Mouse (Mus musculus) fibroblast of lung, adult 2 months (primary cell): ENCODE measurements around the gene Unkl.
A peak's percentile ranks its signal among the peaks of the same experiment; 100 is the strongest.

Experiments
- DNase-seq: peaks from one replicate; pipeline ENCODE4 v3.0.0-alpha.2; 2011; ENCODE audit warnings: low read depth

Unkl gene

GRCm38 (mm10) chr17:25188150-25189031 is at the start of gene Unkl:
TSS of gene Unkl (plus strand) at chr17:25188397.
- DNase-seq: no peak

- no peak for DNase-seq
Measured at GRCm38 (mm10) chr17:25138803-25139202, 49.4 kb upstream of the Unkl start.

GRCm38 (mm10) chr17:25139960-25140359 is 48.2 kb upstream of the Unkl start:
- no peak for DNase-seq

GRCm38 (mm10) chr17:25162161-25162560 is 26.0 kb upstream of the Unkl start, which contains the start of gene Ccdc154:
TSS of gene Ccdc154 (plus strand) at chr17:25162461.
- DNase-seq: no peak

GRCm38 (mm10) chr17:25163387-25163786 is 24.8 kb upstream of the Unkl start:
- DNase-seq: no peak

GRCm38 (mm10) chr17:25164770-25165169 is 23.4 kb upstream of the Unkl start:
- DNase-seq: no peak

DNA sequence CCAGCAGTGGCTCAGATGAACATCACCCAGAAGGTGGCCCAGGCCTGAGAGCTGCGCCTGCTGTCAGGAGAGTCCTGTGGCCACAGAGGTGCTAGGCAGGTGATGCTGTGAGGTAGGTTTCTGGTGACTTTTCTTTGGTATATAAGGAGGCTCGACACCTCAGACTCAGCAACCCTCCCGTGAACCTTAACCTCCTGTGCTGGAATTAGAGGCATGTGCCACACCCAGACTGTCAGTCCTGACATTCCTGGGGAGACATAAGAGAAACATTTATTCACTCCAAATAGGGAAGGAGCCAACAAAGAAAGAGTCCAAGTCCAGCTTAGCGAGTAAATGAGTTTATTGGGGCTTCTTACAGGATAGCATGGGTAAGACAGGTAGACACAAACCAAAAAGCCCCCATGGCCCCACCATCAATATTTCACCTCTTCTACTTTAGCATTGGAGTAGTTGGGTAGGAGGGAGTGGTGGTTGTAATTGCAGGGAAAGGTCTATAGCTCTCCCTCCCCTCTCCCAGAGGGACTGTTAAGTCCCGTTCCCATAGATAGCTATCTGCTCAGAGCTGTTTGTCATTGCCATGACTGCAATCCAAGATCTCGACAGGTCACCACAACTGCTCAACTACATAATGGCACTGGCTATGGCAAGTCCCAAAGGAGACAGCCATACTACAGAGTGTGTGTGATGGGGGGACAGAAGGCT is 22.1 kb upstream of the Unkl start:
- DNase-seq: no peak

- DNase-seq: no peak
Measured at GRCm38 (mm10) chr17:25169706-25170105, 18.5 kb upstream of the Unkl start.

GRCm38 (mm10) chr17:25172558-25172957 is 15.6 kb upstream of the Unkl start:
- DNase-seq: no peak

DNA sequence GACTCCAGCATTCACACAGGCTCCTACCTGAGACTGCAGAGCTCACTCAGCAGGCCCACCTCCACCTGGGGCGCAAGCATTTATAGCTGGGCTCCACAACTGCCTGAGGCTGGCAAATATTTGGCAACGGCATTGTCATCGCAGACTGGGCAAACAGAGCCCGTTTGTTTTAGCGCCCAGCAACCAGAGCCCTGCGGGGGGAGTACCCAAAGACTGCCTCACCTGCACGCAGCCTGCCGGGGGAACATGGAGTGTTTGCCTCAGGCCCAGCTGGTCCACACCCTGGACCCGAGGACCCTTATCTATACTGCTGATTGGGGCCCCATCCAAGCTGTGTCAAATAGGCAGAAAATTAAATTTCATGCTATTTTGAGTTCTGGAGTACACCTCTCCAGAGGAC is 12.8 kb upstream of the Unkl start, which contains the start of gene Gm38655:
Gene Gm38655 (minus strand): TSS at position 61 of the 400 bp plus-strand sequence.
- DNase-seq: no peak

- DNase-seq: no peak
Measured at GRCm38 (mm10) chr17:25183232-25183631, 5.0 kb upstream of the Unkl start.

DNA sequence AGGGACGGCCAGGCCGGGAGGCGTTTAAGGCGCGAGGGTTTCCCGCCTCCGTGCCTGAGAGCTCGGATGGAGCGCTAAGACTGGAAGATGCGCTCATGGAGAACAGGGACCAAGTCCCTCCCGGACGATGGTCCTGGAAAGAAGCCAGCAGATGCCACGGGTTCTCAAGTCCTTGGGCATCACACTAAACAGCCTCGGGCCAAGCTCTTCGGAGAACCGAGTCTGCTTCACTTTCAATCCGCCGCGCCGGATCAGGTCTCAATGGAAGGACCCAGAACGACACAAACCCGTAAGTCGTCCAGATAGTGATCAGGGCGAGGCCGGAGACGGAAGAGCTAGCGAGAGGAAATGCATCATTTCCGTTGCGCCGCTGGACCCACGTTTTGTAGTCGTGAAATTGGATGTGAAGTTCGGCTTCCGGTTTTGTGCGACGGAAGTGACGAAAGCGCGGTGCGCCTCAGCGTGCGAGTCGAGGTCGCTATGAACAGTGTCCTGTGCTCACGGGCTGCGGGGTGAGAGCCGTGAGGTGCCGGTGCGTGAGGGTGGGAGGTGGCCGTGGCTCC is 4.0 kb upstream of the Unkl start, which contains the start of gene BC003965:
Gene BC003965 (plus strand): TSS at position 426 of the 563 bp plus-strand sequence.
- peak; percentile 93 for DNase-seq

DNA sequence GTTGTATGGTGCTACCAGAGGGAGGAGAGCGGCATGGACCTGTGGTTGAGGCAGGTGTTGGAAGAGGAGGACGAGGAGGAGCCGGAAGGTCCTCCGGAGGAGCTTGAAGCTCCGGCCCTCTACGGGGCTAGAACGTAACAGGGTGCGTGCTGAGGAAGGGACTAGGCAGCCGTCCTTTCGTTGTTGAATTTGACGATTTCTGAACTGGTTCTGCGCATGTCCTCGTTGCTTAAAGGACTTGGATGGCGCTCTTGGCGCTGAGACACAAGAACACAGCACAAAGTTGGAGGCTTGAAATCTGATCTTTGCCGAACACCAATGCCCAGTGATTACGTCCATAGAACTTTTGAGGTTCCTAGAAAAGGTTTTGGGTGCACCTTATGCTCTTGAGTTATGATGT is 3.2 kb upstream of the Unkl start:
- DNase-seq: no peak

DNA sequence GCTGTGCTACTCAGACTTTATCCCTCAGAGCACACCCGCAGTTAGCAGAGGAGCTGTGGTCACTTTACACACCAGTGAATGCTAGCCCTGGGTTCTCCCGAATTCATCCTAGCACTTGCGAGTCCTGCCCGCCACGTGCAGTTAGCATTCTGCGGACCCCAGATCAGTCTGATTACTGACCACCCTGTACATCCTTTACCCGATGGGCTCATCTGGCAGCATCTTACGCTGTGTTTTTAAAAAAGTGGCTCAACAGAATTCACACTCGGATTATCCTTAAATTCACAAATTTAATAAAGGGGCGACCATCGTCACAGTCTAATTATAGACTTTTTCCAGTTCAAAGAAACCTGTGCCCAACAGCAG is 430 bp upstream of the Unkl start:
- no peak for DNase-seq

- no peak for DNase-seq
Measured at GRCm38 (mm10) chr17:25189091-25189490, 894 bp downstream of the Unkl start.

GRCm38 (mm10) chr17:25202401-25202800 is 14.2 kb downstream of the Unkl start:
- no peak for DNase-seq

- no peak for DNase-seq
Measured at GRCm38 (mm10) chr17:25210006-25210405, 21.8 kb downstream of the Unkl start.

DNA sequence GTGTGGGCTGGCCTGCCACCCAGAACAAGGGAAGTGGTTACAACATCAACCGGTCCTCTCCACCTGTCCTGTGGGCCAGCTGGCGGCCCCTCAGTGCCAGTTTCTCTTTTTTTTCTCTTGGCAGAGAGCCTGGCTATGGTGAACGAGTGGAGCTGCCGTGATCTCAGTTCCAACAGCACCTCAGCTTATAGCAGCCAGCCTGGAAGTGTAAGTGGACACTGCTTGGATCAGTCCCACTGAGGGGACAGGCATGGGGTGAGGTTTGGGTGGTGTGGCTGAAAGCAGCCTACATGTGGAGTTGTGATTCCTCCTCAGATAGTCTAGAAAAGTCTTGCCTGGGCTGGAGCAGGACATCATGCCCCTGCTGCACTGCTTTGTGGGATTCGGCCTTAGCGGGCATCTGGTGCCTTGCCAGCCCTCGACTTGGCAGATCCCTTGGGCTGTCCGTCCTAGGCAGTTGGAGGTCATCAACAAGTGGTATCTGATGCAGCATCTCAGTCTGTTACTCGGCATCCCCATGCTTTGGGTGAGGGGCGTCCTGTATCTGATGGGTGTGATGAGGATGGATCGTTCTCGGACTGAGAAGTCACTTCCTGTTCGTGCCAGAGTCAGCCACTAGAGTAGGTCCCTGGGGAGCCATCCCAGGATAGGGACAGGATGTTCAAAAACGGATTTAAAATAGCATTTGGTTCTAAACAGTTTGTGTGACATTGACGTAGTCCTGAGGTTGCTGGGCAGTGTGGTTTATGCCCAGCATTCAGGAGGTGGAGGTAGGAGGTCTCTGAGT is 22.7 kb downstream of the Unkl start:
- DNase-seq: no peak

- DNase-seq: no peak
Measured at GRCm38 (mm10) chr17:25211705-25212104, 23.5 kb downstream of the Unkl start.

DNA sequence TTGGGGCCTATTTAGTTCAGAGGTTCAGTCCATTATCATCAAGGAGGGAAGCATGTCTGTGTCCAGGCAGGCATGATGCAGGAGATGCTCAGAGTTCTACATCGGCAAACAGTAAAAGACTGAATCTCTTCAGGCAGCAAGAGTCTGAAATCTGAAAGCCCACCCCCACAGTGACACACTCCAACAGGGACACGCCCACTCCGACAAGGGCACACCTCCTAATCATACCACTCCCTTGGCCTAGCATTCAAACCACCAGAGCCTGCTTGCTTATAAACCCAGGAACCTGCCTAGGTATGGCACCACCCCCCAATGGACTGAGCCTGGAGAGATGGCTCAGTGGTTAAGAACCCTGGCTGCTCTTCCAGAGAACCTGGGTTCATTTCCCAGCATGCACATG is 27.2 kb downstream of the Unkl start:
- DNase-seq: no peak

DNA sequence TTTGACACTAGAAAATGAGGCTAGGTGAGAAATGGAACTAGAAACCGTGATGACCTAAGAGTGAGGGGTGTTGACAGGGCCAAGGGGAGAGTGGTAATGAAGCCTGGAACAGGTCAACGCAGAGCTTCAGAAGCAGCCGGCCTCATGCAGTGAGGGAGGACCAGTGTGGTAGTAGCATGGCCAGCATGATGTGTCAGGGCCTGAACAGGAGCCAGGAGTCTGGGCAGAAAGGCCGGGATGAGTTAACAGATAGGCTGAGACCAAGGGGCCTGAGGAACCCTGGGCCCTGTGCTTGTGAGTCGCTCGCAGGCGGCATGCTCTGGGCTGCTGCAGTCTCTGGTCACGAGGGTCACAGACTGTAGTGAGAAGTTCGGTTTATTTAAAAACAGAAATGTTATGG is 30.8 kb downstream of the Unkl start:
- no peak for DNase-seq
